Mouse (Mus musculus) ES-CJ7 (cell line): ENCODE data around the gene Cyp17a1.

Experiments used
- DNase-seq: peaks from one replicate; pipeline ENCODE4 v3.0.0; 2011; ENCODE audit warnings: low read depth, low spot score

The Cyp17a1 gene

GRCm38 (mm10) chr19:46617361-46617760, 55.6 kb downstream of the Cyp17a1 start:
- DNase-seq = no peak
